Mouse (Mus musculus): Measurements from ENCODE around the gene Zfp105.

Gene Zfp105

GRCm38 (mm10) chr9:122922936-122923381 is at the start of gene Zfp105:
Zfp105 (plus strand) TSS chr9:122923072.
- DNase-seq = peak; percentile 73

- DNase-seq = no peak
Observed at GRCm38 (mm10) chr9:122874653-122875052, 48.2 kb upstream of the Zfp105 start.

GRCm38 (mm10) chr9:122875145-122875544 is 47.7 kb upstream of the Zfp105 start:
- no peak for DNase-seq

- DNase-seq = no peak
Observed at GRCm38 (mm10) chr9:122885385-122885784, 37.5 kb upstream of the Zfp105 start, which contains the start of gene Zkscan7. Zkscan7 (plus strand) TSS chr9:122885685.

- peak; percentile 63 for DNase-seq
Observed at GRCm38 (mm10) chr9:122886372-122887179, 36.3 kb upstream of the Zfp105 start.

GRCm38 (mm10) chr9:122901047-122901446 is 21.8 kb upstream of the Zfp105 start:
- DNase-seq = no peak

GRCm38 (mm10) chr9:122902717-122903535 is 19.9 kb upstream of the Zfp105 start:
- DNase-seq = peak; percentile 65

GRCm38 (mm10) chr9:122922436-122922835 is 436 bp upstream of the Zfp105 start:
- no peak for DNase-seq

GRCm38 (mm10) chr9:122928915-122929314 is 6.0 kb downstream of the Zfp105 start:
- no peak for DNase-seq

GRCm38 (mm10) chr9:122950643-122951475 is 28.0 kb downstream of the Zfp105 start, which contains the start of the genes 1110059G10Rik and Kif15:
1110059G10Rik (minus strand) TSS chr9:122951000.
Kif15 (plus strand) TSS chr9:122951046.
- DNase-seq = peak; percentile 98
